Mouse (Mus musculus): Measurements from ENCODE around the gene Pkp1.

DNA sequence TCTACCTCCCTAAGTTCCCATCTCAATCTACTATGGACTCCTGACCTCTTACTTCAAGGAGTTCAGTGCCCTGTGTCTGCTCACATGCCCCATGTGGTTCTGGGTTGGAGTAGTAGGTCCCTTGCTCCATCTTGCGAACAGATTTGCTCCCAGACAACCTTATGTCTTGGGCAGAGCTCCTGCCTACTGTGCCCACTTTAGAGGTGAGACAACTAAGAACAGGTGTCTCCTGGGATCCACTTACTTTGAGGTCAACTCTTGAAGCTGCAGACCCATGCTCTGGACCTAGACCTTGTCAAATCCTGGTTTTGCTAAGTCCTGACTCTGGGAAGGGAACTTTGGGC is 63.7 kb downstream of the Pkp1 start:
- TF ChIP-seq GATA1 (IDR thresholded peaks at IDR 0.05; ENCODE audit: borderline replicate concordance, low read length), result no peak
- no peak for TF ChIP-seq FLI1 (IDR thresholded peaks at IDR 0.05; ENCODE audit: low read length)
